Mouse (Mus musculus) MEL (cell line): Measurements from ENCODE around the gene Aplp1.

ENCODE experiments used
- GATA1 ChIP-seq: IDR thresholded peaks from 2 replicates; pipeline ENCODE4 v1.6.1; 2011; ENCODE audit warnings: low read depth, low read length, improper control_type of control experiment
- HCFC1 ChIP-seq: IDR thresholded peaks from 2 replicates; pipeline ENCODE4 v1.6.1; 2012; ENCODE audit warnings: low read depth, mild to moderate bottlenecking, inconsistent platforms, low read length, improper control_type of control experiment, moderate library complexity
- KAT2A ChIP-seq: conservative IDR thresholded peaks from 2 replicates; pipeline ENCODE4 v1.6.1; 2012; ENCODE audit warnings: low read depth, low read length, improper control_type of control experiment, inconsistent platforms
- MAX ChIP-seq: IDR thresholded peaks from 2 replicates; pipeline ENCODE4 v1.6.1; 2011; ENCODE audit warnings: low read length, improper control_type of control experiment
- POLR2A ChIP-seq, 2 experiments: IDR thresholded peaks; 2 replicates each; pipeline ENCODE4 v1.6.1; 2011 to 2012; ENCODE audit warnings: low read length in 2 of 2, mild to moderate bottlenecking in 2 of 2, control low read depth in 1 of 2, improper control_type of control experiment in 1 of 2, low read depth in 1 of 2, moderate library complexity in 1 of 2; ENCODE audit not compliant: control insufficient read depth in 1 of 2, insufficient read depth in 1 of 2, poor library complexity in 1 of 2
- SMC3 ChIP-seq: IDR thresholded peaks from 2 replicates; pipeline ENCODE4 v1.6.1; 2011; ENCODE audit warnings: low read depth, low read length, improper control_type of control experiment

DNA sequence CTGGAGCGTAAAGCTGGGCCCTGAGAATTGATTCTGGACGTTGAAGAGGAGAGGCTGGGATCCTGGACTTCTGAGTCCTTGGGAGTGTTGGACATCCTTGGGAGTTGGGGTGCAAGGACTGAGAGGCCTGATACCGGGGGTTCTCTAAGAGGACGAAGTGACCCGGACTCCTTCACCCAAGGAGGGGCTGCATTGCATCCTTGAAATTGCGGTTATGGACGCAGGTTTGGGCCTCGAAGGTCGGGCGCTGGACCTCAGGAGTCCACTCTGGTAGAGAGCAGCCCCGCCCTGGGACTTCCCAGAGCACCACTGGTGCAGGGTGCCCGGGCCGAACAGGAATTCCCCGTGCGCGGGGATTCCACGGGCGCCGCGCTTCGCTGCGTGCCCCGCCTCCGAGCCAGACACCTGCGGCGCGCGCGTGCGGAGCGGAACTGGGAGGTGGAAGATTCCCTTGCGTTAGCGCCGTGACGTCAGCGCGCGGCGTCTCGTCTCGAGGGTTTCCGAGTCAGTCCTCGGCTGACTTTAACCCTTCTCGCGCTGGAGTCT, 23.4 kb downstream of the Aplp1 start:
- TF ChIP-seq KAT2A (0 out of 2 replicates have a peak, but pooled peaks have one; percentile 35), POLR2A (IDR thresholded peaks at IDR 0.05; ENCODE audit: control insufficient read depth in 1 of 2, insufficient read depth in 1 of 2, low read depth in 1 of 2, low read length in 2 of 2, poor library complexity in 1 of 2) (no peak; a peak in 2 of 4 replicates), GATA1 (no peak), SMC3 (no peak), MAX (peak; percentile 58), HCFC1 (peak; percentile 78)
